Mouse (Mus musculus) neural tube, embryonic 11.5 days (tissue): ENCODE measurements around the gene Aldoc. TPM values are rescaled to one million over a fixed set of nuclear protein-coding genes. Genes with fewer than 3 reads are reported as not detected.
"Not testable (repeated sequence)": the region's sequence is repeated elsewhere in the genome, so short reads cannot be mapped to it uniquely, and the experiment has no call there.

Experiments
- ATAC-seq: fragments of 200-750 bp; cut with Nextera tagmentation; 2 replicates; pipeline ENCODE4 v1.8.0; 2017; ENCODE audit warnings: moderate number of reproducible peaks, mild to moderate bottlenecking, moderate TSS enrichment, moderate library complexity; ENCODE audit not compliant: insufficient read depth, low FRiP score, low TSS enrichment
- DNase-seq: peaks from one replicate; pipeline ENCODE4 v3.0.0-alpha.2; 2015; ENCODE audit warnings: low spot score
- H3K27ac ChIP-seq: fragments of 300-500 bp; sonication (generic); 2 replicates; pipeline ENCODE4 v1.5.1; 2014; ENCODE audit warnings: low read depth, mild to moderate bottlenecking, low read length
- H3K27me3 ChIP-seq: fragments of 300-500 bp; sonication (generic); 2 replicates; pipeline ENCODE4 v1.6.1; 2014; ENCODE audit warnings: mild to moderate bottlenecking, low read length, mixed read lengths; ENCODE audit not compliant: control insufficient read depth, insufficient read depth
- H3K36me3 ChIP-seq: fragments of 300-500 bp; sonication (generic); 2 replicates; pipeline ENCODE4 v1.6.1; 2014; ENCODE audit warnings: mild to moderate bottlenecking, low read length, moderate library complexity, mixed read lengths; ENCODE audit not compliant: control insufficient read depth, insufficient read depth
- H3K4me1 ChIP-seq: fragments of 300-500 bp; sonication (generic); 2 replicates; pipeline ENCODE4 v1.6.1; 2014; ENCODE audit warnings: low read length, mixed read lengths; ENCODE audit not compliant: control insufficient read depth, insufficient read depth
- H3K4me2 ChIP-seq: fragments of 300-500 bp; sonication (generic); 2 replicates; pipeline ENCODE4 v1.6.1; 2014; ENCODE audit warnings: low read depth, mild to moderate bottlenecking, moderate library complexity
- H3K4me3 ChIP-seq: fragments of 300-500 bp; sonication (generic); 2 replicates; pipeline ENCODE4 v1.5.1; 2014; ENCODE audit warnings: low read depth, low read length
- H3K9ac ChIP-seq: fragments of 300-500 bp; sonication (generic); 2 replicates; pipeline ENCODE4 v1.6.1; 2014; ENCODE audit warnings: mild to moderate bottlenecking, low read length
- H3K9me3 ChIP-seq: fragments of 300-500 bp; sonication (generic); 2 replicates; pipeline ENCODE4 v1.6.1; 2016; ENCODE audit warnings: low read length; ENCODE audit not compliant: control insufficient read depth
- WGBS: fragments of 180-500 bp; shearing (Covaris S2); extraction: QIAGEN DNeasy Blood & Tissue Kit; methylation state at CpG from one replicate; pipeline ENCODE4 v1.1.7; 2014; 5-methylcytosine and 5-hydroxymethylcytosine counted together
- polyA plus RNA-seq: library from polyadenylated mRNA; unstranded; fragments of >200 nt; fragmentation: Nextera tagmentation; extraction: Ambion mirVana; gene quantifications from 2 replicates; pipeline ENCODE4 v1.2.1, GENCODE M21; 2014

The Aldoc gene
- 3.0 and 4.0 TPM in 2 replicates for polyA plus RNA-seq

DNA sequence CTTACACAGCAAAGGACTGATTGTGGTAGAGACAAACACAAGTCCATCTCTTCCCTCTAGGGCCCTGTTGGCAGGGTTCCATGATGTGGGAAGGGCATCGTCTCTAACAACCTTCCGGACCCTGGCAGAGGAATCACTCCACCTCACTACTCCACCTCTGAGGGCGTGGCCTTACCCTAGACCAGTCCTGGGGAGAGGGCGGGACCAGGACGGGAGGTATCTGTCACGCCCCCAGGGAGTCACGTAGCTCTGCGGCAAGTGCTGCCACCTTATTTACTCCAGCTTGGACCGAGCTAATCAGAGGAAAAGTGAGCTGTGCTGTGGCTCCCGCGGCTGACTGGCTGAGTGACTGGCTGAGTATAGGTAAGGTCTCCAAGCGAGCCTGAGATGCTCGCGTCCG, at the start of gene Aldoc:
Aldoc (plus strand) TSS at position 109 of the 400 bp plus-strand sequence.
- Histone ChIP-seq H3K27me3 (no peaks in the 10 kb centered on the region), H3K4me3 (no peak within 1 kb of the TSS), H3K4me1 (peaks cover 5% of the 10 kb centered on the region; the same call in 1 of the 2 replicates), H3K4me2 (0 out of 2 replicates have a peak within 1 kb of the TSS, but pooled peaks have one; percentile 9), H3K9ac (no peak within 1 kb of the TSS), H3K27ac (peak within 1 kb of the TSS; percentile 4; the same call in 1 of the 2 replicates), H3K36me3 (peaks cover 14% of the 10 kb centered on the region), H3K9me3 (no peaks in the 10 kb centered on the region)
- 4% methylated on average over 15 of the region's 15 CpGs for WGBS
- no peak for ATAC-seq
- DNase-seq: peak; percentile 43

DNA sequence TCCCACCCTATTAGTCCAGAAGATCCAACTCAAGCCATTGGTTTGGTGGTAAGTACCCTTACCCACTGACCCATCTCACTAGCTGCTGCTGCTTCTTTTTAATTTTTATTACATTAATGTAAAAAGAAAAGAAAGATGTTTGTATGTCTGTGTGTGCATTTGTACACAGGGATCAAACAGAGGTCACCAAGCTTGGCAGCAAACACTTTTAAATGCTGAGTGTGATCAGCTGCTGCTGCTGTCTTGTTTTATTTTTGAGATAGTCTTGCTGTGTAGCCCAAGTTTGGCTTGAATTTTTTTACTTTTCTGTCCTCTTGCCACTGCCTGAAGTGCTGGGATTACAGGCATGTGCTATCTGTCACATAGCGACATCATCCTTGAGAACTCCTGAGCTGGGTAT, 47.2 kb upstream of the Aldoc start:
- WGBS: 93% methylated on average over 1 of the region's 1 CpGs
- Histone ChIP-seq H3K4me3 (no peak overlapping the region), H3K9me3 (no peaks in the 10 kb centered on the region), H3K27me3 (no peaks in the 10 kb centered on the region), H3K9ac (no peak overlapping the region), H3K4me1 (no peaks in the 10 kb centered on the region), H3K4me2 (no peak overlapping the region), H3K27ac (no peak overlapping the region), H3K36me3 (peaks cover 43% of the 10 kb centered on the region)
- DNase-seq (no peak), ATAC-seq (no peak)

DNA sequence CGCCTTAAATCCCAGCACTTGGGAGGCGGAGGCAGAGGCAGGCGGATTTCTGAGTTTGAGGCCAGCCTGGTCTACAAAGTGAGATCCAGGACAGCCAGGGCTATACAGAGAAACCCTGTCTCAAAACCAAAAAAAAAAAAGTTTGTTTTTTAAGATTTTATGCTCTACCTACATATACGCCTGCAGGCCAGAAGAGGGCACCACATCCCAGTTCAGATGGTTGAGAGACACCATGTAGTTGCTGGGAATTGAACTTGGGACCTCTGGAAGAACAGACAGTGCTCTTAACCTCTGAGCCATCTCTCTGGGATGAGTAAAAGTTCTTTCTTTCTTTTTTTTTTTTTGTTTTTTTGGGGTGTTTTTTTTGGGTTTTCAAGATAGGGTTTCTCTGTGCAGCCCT, 46.6 kb upstream of the Aldoc start:
- H3K36me3 ChIP-seq: peaks cover 45% of the 10 kb centered on the region
- H3K9ac ChIP-seq, ATAC-seq, H3K27me3 ChIP-seq, H3K4me3 ChIP-seq, H3K27ac ChIP-seq, DNase-seq, H3K4me2 ChIP-seq, H3K9me3 ChIP-seq, H3K4me1 ChIP-seq: not testable (repeated sequence)
- WGBS: 97% methylated on average over 4 of the region's 4 CpGs

DNA sequence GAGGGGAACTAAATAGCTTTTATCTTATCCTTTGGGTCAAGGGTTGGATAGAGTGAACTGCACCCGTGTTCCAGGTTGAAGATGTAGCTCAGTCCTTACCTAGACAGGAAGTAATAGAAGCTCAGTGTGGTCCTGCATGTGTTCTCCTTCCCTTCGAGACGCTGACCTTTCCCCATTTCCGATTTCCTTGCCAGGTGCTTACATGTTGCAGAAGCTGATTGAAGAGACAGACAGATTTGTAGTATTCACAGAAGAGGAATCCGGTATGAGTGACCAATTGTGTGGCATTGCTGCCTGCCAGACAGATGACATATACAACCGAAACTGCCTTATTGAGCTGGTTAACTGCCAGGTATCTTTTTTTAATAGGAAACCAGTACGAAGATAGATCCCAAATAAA, 43.9 kb upstream of the Aldoc start:
- H3K4me1 ChIP-seq: no peaks in the 10 kb centered on the region
- H3K9me3 ChIP-seq: no peaks in the 10 kb centered on the region
- no peak overlapping the region for H3K9ac ChIP-seq
- H3K36me3 ChIP-seq: peaks cover 36% of the 10 kb centered on the region
- no peaks in the 10 kb centered on the region for H3K27me3 ChIP-seq
- no peak overlapping the region for H3K4me3 ChIP-seq
- no peak overlapping the region for H3K4me2 ChIP-seq
- WGBS: 91% methylated on average over 7 of the region's 7 CpGs
- ATAC-seq (no peak), DNase-seq (no peak)
- H3K27ac ChIP-seq: no peak overlapping the region

DNA sequence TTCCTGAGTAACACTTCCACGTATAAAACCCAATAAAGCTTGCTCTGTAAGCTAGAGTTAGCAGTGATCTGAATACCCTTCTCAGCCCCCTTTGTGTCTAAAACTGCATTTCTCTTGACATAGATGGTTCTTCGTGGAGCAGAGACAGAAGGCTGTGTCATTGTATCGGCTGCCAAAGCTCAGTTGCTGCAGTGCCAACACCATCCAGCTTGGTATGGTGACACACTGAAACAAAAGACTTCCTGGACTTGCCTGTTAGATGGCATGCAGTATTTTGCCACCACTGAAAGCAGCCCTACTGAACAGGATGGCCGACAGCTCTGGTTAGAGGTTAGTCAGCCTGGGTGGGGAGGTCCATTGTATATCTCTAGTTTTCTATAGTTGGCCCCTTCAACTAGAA, 43.2 kb upstream of the Aldoc start:
- Histone ChIP-seq H3K4me2 (no peak overlapping the region), H3K27me3 (no peaks in the 10 kb centered on the region), H3K27ac (no peak overlapping the region), H3K4me3 (no peak overlapping the region), H3K36me3 (peaks cover 33% of the 10 kb centered on the region), H3K9ac (no peak overlapping the region), H3K4me1 (no peaks in the 10 kb centered on the region), H3K9me3 (no peaks in the 10 kb centered on the region)
- ATAC-seq (no peak), DNase-seq (no peak)
- whole genome bisulfite sequencing: 96% methylated on average over 4 of the region's 4 CpGs

DNA sequence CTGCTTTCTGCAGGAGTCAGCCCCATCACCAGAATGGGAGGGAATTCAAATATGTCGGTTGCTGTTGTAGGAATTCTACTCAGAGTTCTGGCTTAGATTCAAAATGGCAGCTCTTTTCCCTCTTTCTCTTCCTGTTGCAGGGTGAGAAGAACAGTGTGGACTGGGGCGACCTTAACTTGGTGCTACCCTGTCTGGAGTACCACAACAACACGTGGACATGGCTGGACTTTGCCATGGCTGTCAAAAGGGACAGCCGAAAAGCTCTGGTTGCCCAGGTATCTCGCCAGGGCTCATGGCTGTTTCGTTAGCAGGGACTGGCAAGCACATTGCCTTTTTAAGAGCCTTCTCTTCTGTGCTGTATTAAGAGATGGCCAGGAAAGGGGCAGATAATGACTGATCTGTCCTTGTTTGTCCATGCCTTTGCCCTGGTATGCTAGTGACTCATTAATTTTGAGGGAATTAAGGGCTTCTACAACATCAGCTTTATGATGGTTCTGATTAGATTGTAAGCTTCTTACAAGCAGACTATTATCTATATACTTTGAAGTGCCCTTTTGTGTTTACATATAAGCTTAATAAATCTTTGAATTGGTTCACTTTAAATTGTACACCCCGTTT, 33.5 kb upstream of the Aldoc start:
- Histone ChIP-seq H3K27ac (no peak overlapping the region), H3K4me1 (no peaks in the 10 kb centered on the region), H3K4me3 (no peak overlapping the region), H3K27me3 (no peaks in the 10 kb centered on the region), H3K9me3 (no peaks in the 10 kb centered on the region), H3K9ac (no peak overlapping the region), H3K36me3 (peaks cover 17% of the 10 kb centered on the region), H3K4me2 (no peak overlapping the region)
- DNase-seq: no peak
- WGBS: 89% methylated on average over 7 of the region's 7 CpGs
- ATAC-seq: no peak

DNA sequence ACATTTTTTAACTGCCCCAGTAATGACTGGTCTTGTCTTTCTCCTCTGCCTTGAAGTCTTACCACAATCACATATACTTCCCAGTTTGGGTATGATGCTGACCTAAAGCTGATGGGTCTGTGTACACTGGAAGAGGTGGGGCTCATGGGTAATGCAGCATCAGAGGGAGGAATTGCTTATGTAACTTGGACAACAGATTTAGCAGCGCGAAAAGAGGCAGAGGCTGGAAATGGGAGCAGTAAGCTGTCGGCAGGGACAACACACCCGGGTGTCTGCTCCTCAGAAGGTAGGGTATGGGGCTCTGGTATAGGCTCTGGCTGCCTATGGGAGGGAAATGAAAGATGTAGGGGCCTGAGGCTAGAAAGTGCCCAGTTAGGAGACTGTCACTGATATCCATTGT, 32.1 kb upstream of the Aldoc start, which contains the start of gene BC030499:
BC030499 (plus strand) TSS at position 188 of the 400 bp plus-strand sequence.
- Histone ChIP-seq H3K27me3 (no peaks in the 10 kb centered on the region), H3K4me3 (no peak within 1 kb of the TSS), H3K9me3 (no peaks in the 10 kb centered on the region), H3K9ac (no peak within 1 kb of the TSS), H3K4me1 (no peaks in the 10 kb centered on the region), H3K27ac (no peak within 1 kb of the TSS), H3K4me2 (no peak within 1 kb of the TSS), H3K36me3 (peaks cover 10% of the 10 kb centered on the region)
- WGBS: 95% methylated on average over 4 of the region's 4 CpGs
- no peak for DNase-seq
- ATAC-seq: no peak

DNA sequence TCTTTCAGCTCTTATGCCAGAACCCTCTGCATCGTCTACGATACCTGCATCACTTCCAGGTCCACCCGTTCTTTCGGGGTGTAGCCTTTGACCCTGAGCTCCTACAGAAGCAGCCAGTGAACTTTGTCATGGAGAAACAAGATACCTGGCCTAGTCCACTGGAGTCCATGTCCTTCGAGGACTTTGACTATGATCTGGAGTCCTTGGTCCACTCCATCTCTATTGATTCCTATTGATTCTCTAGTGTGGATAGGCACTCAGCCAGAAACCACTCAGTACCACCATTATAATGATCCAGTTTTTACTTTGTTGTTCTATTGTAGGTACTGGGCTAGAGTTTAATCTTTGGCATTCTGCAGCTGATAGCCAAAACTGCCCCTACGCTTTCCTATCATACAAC, 28.2 kb upstream of the Aldoc start:
- DNase-seq (no peak), ATAC-seq (no peak)
- WGBS: 92% methylated on average over 6 of the region's 6 CpGs
- H3K9me3 ChIP-seq: no peaks in the 10 kb centered on the region
- H3K27me3 ChIP-seq: no peaks in the 10 kb centered on the region
- H3K27ac ChIP-seq: no peak overlapping the region
- H3K4me2 ChIP-seq: no peak overlapping the region
- H3K9ac ChIP-seq: no peak overlapping the region
- no peaks in the 10 kb centered on the region for H3K4me1 ChIP-seq
- no peak overlapping the region for H3K4me3 ChIP-seq
- H3K36me3 ChIP-seq: peaks cover 5% of the 10 kb centered on the region

DNA sequence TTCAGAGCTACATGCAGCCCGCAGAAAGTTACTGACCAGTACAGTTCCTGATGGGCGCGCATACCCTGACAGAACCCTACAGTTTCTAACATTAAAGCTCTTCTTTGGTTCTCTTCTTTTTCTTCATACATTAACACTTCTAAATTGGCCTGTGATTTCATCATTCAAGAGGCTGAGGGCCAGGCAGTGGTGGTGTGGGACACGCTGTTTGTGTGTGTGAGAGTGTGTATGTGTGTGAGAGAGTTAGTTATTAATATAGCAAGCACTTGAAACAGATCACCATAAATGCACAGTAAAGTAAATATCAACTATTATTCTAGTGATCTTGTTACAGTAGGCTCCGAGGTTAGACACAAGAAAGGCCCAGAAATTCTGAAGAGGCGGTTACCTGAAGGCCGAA, 21.9 kb upstream of the Aldoc start:
- WGBS: 67% methylated on average over 7 of the region's 7 CpGs
- no peak overlapping the region for H3K27ac ChIP-seq
- DNase-seq: no peak
- no peaks in the 10 kb centered on the region for H3K27me3 ChIP-seq
- peak overlapping the region; percentile 81 for H3K4me3 ChIP-seq
- no peak; the same call in 1 of the 2 replicates for ATAC-seq
- H3K9me3 ChIP-seq: no peaks in the 10 kb centered on the region
- no peaks in the 10 kb centered on the region for H3K4me1 ChIP-seq
- peaks cover 5% of the 10 kb centered on the region; the same call in 1 of the 2 replicates for H3K36me3 ChIP-seq
- peak overlapping the region; percentile 75 for H3K4me2 ChIP-seq
- H3K9ac ChIP-seq: peak overlapping the region; percentile 77
